Mouse (Mus musculus) T-helper 2 cell (primary cell): ENCODE results near the gene Chst8.

Experiments used
- in situ Hi-C: fragments of 300-600 bp; cut with MboI, MseI; formaldehyde crosslinking; loops from one replicate; pipeline ENCODE4 v1.15.1; 2025; ENCODE audit warnings: high pct_unique_total_duplicates

The Chst8 gene

DNA sequence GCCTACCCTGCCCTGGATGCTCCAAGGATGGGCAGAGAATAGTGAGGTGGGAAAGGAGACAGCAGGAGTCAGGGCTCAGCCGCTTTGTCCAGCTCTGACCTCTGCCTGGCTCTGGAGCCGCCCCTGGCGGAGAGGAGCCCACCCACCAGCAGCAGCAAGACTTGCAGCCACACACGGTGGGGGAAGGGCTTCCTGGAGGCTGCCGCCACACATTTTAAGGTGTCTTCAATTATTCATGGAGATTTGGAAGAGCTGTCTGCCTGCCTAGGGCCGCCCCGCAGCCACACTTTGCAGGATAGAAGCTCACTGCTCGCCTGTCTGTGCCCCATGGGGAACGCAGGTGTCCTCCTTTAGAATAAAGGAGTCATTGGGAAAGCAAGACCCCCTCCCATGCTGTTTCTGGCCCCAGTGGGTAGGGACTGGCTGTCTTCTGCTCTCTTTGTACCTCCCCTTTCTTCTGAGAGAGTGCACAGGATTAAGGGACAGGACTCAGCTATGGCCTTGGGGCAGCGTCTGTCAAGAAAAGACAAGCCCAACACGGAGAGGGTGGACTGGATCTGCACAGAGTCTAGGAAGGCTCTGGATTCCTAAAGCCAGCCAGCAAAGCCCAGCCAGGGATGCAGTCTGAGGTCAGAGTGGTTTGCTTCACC is 95.2 kb downstream of the Chst8 start:
- in situ Hi-C loops: no loop called here

DNA sequence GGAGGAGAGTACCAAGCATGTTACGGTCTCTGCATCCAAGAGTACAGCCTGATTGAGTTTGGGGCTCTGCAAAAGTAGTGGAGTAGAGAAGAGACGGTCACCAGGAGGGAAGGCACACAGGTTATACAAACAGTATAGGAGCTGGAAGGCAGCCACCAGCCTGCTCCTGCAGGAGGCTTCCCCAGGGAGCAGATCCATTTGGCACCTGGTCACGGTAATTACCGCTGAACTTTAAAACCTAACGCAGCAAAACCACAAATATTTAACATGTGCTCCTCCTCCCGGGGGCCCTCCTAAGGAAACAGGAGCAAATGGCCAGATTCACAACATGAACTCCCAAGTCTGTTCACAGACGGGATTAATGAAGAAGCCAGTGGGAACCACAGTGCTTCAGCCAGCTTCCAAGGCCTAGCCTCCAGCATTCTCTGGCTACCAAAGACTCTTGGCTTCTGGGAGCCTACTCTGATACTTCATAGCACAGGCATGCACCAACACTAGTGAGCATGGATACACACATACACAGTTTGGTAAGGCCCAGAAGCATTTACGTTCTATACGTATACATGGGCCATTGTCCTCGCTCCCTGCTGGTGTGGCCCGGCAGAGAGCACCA is 97.6 kb downstream of the Chst8 start:
- in situ Hi-C loops: no loop called here

DNA sequence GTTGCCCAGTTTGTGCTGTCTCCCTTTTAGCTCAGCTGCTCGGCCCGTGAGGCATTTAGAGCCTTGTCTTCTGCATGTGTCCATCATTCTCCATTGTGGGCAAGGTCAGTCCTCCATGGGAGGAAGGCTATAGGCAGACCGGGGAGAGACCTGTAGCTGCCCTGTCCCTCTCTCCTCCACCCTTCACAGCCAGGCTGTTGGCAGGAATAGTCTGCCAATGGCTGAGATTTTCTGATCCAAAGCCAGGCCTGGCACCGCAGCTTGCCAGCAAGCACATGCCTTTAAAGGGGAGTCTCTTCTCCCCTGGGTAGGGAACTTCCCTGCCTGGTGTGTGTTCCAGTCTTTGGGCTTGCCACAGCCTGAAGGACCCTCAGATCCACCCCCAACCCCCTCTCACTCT is 103.4 kb downstream of the Chst8 start:
- in situ Hi-C loops: no loop called here

DNA sequence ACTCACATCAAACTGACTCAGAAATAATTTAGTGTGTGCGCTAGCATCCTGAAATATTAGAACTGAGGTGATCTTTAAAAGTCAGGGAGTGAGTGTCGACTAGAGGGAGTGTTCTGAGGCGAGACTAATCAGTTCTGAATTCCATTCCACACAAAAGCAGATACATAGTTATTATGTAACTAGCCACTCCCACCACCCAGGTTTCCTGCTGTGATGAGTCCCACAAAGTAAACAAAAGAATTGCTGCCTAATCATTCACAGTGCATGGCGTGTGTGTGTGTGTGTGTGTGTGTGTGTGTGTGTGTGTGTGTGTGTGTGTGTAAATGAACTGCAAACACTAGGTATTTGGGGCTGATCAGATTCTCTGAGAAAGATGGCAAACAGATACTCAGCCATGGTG is 108.1 kb downstream of the Chst8 start:
- in situ Hi-C loops: no loop called here

DNA sequence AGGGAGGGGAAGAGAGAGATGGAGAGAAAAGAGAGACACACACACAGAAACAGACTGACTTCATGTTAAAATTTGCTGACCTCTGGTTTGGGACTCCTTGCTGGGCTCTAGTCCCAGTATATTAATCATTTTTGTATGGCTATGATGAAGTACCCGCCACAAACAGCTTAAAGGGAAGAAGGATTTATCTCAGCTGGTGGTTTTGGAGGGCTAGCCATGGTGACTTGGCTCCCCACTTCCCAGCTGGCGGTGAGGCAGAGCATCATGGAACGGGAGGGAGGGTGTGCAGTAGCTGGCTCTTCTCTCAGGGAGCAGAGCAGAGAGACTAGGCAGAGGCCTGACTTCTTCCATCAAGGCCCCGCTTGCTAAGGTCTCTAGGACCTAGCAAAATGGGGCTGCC is 109.1 kb downstream of the Chst8 start:
- in situ Hi-C loops: no loop called here

DNA sequence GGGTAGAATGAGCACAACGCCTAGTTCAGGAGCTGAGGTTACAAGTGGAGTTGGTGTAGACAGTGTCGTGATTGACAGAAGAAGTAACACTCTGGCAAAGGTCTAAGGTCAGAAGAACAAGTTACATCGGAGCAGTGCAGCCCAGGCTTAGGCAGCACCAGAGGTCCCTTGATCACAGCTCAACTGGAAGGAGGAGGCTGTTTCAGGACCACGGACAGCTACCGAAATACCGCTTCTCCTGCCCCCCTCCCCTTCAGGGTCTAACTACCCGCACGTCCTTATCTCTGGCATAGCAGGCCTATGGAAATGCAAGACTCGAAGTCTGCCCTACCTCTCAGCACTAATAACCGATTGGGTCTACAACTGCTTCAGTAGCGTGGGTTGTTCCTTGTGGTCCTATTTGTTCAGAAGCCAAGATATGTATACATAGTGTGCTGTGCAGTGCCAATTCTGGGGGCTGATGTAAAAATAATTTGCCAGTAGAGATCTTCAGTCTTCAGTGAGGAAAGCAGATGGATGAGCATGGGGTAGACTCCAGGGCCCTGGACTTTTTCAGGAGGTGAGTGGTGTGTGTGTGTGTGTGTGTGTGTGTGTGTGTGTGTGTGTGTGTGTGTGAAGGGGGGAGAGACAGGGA is 109.7 kb downstream of the Chst8 start:
- in situ Hi-C loops: no loop called here

DNA sequence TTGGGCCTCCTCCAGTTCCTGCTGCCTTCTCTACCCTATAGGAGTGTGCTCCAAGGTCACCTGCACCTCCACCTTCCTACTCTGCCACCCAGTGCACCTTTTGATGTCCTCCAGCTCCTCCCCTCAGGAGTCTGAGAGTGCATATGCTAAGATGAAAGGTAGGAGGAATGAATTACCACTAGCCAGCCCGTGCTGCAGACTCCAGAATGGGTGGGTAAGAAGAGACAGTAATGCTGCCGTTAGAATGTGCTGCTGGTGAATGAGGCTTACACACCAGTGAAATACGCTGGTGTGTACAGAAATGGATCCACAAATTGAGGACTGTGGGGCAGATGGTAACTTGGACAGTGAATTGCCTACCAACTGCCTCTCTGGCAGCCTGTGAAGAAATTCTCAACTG is 112.6 kb downstream of the Chst8 start:
- in situ Hi-C loops: no loop called here

DNA sequence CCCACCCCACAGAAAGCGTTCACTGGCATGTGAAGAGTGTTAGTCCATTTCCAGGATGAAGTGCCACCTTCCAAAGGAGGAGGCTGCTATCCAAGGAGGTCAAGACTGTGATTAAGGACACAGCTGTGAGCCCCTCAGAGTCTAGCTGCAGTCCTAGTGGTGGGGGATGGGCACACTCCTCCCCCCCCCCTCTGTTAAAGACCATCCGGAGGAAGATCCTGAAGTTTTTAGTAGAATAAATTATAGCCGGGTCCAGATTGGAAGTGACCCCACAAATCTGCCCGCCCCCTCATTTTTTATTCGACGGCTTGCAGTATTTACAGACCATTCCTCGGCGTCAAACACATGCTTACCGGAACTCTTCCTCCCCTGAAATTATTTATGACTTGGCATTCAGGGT is 114.3 kb downstream of the Chst8 start:
- in situ Hi-C loops: no loop called here

DNA sequence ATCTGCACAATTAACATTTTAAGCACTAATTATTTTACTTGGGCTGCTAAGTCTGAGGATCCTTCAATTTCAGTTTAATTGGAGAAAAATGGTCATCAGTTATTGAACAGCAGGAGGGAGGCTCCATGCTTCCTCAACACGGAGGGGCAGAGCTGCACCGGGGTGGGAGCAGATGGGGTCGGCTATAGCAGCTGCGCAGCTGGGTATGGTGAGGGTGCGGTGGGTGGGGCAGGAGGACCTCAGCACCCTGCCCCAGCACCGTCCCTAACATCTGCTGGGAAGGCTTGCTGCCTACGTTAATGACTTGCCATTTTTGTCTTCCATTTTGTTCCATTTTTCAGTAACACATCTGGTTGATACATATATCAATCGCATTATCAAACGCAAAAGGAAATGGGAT is 116.4 kb downstream of the Chst8 start:
- in situ Hi-C loops: no loop called here

DNA sequence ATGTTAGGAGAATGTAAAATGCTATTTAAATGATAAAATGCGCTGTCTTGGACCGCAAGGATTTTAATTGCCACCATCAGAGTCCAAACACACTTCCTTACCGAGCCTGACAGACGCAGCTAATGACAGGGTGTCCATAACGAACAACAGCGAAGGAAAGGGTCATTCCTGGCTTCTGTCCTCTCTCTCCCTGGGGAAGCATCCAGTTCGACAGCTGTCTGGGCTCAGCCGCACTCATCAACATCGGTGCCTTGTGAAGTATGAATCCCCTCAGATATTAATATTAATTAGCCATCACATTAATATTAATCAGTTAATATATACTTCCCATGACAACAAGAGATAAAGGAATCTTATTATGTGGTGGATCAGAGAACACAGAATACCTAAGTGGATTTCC is 117.6 kb downstream of the Chst8 start:
- in situ Hi-C loops: no loop called here

DNA sequence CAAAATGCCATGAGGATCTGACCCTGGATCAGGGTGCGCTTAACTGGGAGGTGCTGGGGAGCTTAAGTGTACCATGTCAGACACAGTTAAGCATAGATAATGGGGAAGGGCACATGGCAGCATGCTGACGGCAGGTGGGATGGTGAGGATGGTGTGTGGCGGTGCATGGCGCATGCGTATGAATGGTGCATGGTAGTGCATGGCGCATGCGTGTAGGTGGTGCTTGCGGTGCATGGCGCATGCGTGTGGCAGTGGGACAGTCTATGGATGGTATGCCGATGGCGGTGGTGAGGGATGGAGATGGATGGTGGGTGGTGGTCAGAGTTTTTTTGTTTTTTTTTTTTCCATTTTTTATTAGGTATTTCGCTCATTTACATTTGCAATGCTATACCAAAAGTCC is 118.6 kb downstream of the Chst8 start:
- in situ Hi-C loops: no loop called here

DNA sequence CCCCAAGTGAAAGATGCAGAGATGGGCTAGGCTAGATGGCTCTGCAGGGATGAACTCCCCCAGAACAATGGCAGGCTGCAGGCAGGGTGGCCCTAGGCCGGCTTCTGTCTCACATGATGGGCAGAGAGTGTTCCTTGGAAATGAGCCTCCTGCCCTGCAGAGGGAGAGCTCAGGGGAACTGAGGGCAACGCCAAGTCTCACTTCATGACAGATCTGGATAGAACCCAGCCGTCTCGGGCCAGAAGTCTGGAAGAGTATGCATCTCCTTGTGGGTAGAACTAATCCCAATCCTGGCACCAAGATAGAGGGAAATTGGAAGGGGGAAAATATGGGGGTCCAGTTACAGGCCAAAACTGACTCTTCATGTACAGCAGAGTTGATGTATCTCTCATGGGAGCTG is 119.4 kb downstream of the Chst8 start:
- in situ Hi-C loops: no loop called here

DNA sequence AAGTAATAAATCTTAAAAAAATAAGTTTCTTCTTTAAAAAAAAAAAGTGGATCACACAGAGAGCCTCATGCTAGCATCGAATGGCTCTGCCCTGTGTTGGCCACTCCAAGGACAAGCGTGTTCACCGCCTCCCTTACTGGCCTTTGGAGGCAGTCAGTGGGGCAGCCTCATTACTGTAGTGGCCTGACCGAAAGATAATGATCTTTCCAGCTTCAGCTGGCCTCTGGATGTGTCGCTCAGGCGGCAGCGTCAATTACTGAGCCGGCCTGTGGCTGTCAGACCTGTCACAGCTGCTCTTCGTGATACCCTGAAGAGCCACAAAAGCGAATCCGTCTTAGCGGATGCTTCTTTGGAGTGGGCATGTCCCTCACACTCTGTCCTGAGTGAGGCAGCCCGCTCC is 122.4 kb downstream of the Chst8 start:
- in situ Hi-C loops: no loop called here

DNA sequence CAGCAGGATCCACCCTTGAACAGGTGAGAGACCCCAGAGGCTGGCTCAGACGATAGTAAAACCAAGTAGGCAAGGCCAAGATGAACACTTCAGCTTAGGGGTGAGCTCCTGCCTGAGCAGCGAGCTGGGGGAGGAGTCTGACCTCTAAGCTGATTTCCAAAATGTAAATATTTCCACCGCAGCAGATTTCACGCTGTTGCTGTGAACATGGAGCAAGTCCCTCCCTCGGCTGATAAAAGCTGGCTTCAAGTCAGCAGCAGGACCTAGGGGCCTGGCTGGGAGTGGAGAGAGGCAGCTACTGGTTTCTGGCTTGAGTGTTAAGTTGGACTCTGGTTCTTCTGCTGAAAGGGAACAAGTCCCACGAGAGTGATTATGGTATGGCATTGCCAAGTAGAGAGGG is 123.5 kb downstream of the Chst8 start:
- in situ Hi-C loops: no loop called here

DNA sequence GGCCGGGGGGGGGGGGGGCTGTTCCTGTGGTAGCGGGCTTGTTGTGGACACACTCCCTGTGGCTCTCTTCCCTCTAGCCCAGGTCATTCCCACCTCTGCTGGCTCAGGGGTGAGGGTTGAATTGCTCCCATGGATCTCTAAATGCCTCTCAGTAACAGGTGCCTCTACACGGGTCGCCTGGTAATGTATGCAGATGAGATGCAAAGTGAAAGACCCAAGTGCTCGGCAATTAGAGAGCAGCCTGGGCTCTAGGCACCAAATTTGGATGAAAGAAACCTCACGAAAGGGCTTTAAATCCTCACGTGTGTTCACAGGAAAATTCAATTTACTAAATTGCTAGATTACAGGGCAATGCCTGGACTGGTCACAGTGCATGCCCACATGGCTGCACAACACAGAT is 126.7 kb downstream of the Chst8 start:
- in situ Hi-C loops: no loop called here

DNA sequence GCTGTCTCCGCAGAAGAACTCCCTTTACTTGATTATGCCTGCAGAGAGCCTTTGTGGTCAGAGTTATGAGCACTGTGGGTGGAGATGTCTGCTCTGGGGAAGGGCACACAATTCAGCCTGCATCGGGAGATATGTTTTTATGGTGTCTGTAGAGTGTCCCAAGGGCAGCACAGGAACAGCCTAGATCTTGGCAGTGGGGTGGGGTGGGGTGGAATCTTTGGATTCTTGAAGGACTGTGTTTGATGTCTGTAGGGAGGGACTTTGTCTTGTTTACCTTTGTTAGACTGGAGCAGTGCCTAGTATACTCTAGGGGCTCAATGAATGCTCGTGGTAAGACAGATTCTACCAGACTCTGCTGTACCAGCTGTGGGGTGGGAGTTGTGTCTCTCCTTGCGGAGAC is 127.3 kb downstream of the Chst8 start:
- in situ Hi-C loops: no loop called here

DNA sequence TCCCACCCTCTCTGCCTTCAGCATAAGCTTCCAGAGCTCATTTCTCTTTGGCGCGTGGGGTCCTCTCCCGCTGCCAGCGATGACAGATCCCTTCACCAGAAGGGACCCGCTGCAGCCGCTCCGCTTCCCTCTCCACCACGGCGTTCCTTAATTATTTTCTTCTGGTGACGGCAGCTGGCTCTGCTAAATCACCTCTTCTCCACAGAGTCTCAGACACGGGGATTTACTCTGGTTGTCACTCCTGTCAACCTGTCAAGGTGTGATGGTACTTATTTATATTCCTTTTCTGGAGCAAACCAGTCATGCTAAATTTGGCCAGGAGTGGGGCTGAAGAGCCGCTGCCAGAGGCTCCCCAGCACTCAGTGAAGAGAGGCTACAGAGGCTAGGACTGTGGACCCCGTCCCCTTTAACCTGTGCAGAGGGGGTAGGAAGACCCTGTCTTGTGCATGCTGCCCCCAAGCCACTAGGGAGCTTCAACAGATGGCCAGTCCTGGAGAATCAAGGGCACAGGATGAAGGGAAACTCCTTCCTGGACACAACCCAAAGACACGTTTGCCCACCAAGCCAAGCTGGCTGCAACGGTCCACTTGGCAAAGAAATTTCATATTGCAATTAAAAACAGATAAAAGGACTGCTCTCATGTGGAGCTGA is 131.6 kb downstream of the Chst8 start:
- in situ Hi-C loops: no loop called here

DNA sequence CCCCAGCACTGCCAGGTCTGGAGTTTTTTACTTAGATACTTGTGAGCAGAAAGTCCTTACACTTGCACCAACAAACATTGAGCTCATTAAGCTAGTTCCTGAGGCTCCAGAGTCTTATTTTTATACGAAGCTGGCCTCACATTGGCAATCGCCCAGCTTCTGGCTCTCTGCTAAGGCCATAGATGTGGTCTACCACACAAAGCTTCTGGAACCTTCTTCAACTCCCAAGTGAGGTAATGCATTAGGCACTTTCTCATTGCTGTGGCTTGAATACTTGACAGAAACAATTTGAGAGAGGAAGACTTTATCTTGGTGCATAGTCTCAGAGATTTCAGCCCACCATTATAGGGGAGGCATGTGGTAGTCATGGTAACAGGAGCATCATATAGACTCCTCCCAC is 132.6 kb downstream of the Chst8 start:
- in situ Hi-C loops: no loop called here

DNA sequence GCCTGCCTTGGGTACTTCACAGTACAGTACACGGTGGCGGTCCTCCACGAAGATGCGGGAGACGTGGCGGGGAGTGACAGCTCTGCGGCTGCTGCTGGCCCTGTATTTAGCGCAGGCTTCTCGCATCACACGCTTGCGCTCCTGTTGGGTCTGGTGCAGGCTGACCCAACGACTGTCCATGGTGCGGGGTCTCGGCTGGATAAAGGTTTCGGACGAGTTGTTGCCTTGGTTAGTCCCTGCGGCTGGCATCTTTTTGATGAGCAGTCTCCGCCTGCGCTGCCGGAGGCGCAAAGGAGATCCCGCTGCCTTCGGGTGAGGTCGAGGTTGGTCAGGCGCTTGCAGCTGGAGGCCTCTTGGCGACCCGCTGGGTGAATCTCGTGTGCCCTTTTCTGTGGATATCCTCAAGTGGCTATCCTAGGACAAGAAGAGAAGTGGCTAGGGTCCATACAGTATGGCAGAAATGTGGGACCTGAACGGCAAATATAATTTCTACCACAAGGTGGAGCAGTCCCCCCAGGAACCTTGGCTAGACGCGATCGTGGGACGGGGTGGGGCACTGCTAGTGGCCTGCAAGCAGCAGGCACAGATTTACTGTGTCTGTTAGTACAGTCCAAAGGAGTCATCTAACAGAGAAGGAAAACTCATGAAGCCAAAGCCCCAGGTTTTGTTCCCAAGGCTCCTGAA is 136.5 kb downstream of the Chst8 start:
- in situ Hi-C loops: no loop called here

DNA sequence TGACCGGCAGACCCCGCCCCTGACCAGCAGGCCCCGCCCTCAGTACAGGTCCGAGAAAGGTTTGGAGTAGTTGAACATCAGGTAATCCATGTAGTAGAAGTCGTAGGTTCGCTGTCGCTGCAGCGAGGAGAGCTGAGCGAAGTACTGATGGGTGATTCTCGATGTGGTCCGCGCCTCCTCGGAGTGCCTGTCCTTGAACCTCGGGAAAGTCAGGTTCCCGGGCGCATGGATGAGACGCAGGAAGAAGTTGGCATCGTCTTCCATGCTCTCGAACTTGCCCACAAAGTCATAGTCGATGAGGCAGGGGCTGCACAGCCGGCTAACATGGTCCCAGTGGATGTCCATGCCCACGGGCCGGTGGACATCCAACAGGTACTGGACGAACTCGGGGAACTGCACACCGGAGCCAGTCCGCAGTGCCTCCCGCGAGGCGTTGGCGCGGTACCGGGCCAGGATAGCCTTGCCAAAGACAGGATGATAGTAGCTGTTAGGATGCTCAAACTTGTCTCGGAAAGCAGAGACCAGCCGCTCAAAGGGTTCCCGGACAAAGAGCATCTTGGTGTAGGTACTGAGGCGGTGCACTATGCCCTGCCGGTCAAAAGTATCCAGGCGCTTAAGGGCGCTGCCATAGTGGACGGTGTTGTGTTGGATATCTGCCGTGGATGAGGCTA is 137.3 kb downstream of the Chst8 start:
- in situ Hi-C loops: no loop called here

DNA sequence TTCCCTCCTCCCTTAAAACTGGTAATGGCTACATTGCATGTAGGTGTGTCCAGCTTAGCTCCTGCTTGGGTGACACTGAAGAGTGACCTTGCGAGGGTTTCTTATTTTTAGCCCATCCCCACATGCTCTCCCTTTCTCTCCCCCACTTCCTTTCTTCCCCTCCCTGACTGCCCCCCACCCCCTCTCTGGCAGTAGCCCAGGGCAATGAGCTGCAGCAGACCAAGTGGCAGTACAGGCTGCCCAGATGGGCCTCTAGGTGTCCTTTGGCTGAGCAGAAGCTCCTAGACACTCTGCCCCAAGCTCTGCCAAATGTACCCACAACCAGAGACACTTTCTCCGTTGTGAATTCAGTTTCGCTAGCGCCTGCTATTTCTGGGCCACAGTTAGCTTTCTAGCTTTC is 139.6 kb downstream of the Chst8 start:
- in situ Hi-C loops: loop anchor here (5.0 to 25.0 kb wide), 2 partner anchors 266 to 536 kb away; partner anchors contain the start of gene Wtip

DNA sequence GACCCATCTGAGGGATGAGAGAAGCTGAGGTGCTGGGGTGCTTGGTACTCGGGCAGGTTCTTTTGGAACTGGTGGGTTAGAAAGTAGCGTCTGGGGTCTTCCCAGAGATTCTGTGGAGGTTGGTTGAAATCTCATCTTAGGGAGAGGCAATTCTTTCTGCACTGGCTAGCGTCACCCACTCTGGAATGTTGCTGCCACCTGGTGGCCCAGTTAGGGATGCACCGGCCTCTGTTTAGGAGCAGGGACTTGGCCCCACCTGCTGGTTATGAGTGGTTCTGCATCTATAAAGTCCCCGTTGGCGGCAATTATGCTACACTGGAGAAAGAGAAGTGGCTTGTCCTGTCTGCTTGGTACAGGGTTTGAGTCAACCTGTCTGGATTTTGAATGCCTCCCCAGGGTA is 140.6 kb downstream of the Chst8 start:
- in situ Hi-C loops: loop anchor here (5.0 to 25.0 kb wide), 2 partner anchors 265 to 535 kb away; partner anchors contain the start of gene Wtip
